Mouse (Mus musculus) liver, embryonic 12.5 days (tissue): ENCODE measurements around the gene Tanc1. TPM values are rescaled to one million over a fixed set of nuclear protein-coding genes. Genes with fewer than 3 reads are reported as not detected.

Experiments
- ATAC-seq: fragments of 200-750 bp; cut with Nextera tagmentation; 2 replicates; pipeline ENCODE4 v1.8.0; 2017; ENCODE audit warnings: moderate number of reproducible peaks, mild to moderate bottlenecking, moderate library complexity
- H3K27ac ChIP-seq: fragments of 300-500 bp; sonication (generic); 2 replicates; pipeline ENCODE4 v1.5.1; 2016; ENCODE audit warnings: mild to moderate bottlenecking
- H3K27me3 ChIP-seq: fragments of 300-500 bp; sonication (generic); replicated peaks from 2 replicates; pipeline ENCODE4 v1.6.1; 2016; ENCODE audit warnings: mild to moderate bottlenecking, moderate library complexity
- H3K36me3 ChIP-seq: fragments of 300-500 bp; sonication (generic); 2 replicates; pipeline ENCODE4 v1.6.1; 2016; ENCODE audit warnings: mild to moderate bottlenecking, moderate library complexity
- H3K4me1 ChIP-seq: fragments of 300-500 bp; sonication (generic); 2 replicates; pipeline ENCODE4 v1.6.1; 2016
- H3K4me2 ChIP-seq: fragments of 300-500 bp; sonication (generic); 2 replicates; pipeline ENCODE4 v1.6.1; 2016; ENCODE audit warnings: mild to moderate bottlenecking, moderate library complexity
- H3K4me3 ChIP-seq: fragments of 300-500 bp; sonication (generic); 2 replicates; pipeline ENCODE4 v1.5.1; 2016; ENCODE audit warnings: mild to moderate bottlenecking, moderate library complexity
- H3K9ac ChIP-seq: fragments of 300-500 bp; sonication (generic); 2 replicates; pipeline ENCODE4 v1.6.1; 2016; ENCODE audit warnings: mild to moderate bottlenecking, moderate library complexity
- H3K9me3 ChIP-seq: fragments of 300-500 bp; sonication (generic); replicated peaks from 2 replicates; pipeline ENCODE4 v1.6.1; 2016; ENCODE audit warnings: mild to moderate bottlenecking, moderate library complexity
- WGBS: fragments of 180-500 bp; shearing (Covaris S2); methylation state at CpG from one replicate; pipeline ENCODE4 v1.1.7; 2016; ENCODE audit not compliant: insufficient replicate concordance; 5-methylcytosine and 5-hydroxymethylcytosine counted together
- polyA plus RNA-seq: library from polyadenylated mRNA; unstranded; fragments of >200 nt; fragmentation: Nextera tagmentation; extraction: Ambion mirVana; gene quantifications from 2 replicates; pipeline ENCODE4 v1.2.1, GENCODE M21; 2016

The Tanc1 gene
- polyA plus RNA-seq, 1 experiment from 2014 or later = 6.8 TPM

- H3K4me3 ChIP-seq = no peak overlapping the region
- WGBS = 64% methylated on average over 5 of the region's 5 CpGs
- no peaks in the 10 kb centered on the region for H3K9me3 ChIP-seq
- H3K36me3 ChIP-seq = no peaks in the 10 kb centered on the region
- no peaks in the 10 kb centered on the region for H3K4me1 ChIP-seq
- no peak for ATAC-seq
- no peaks in the 10 kb centered on the region; the same call in 1 of the 2 replicates for H3K27me3 ChIP-seq
- H3K27ac ChIP-seq = no peak overlapping the region
- no peak overlapping the region for H3K4me2 ChIP-seq
- H3K9ac ChIP-seq = no peak overlapping the region
Observed at GRCm38 (mm10) chr2:59633761-59634430, 22.1 kb downstream of the Tanc1 start.

- no peak overlapping the region for H3K4me3 ChIP-seq
- WGBS = 81% methylated on average over 18 of the region's 18 CpGs
- H3K9ac ChIP-seq = no peak overlapping the region
- H3K27ac ChIP-seq = no peak overlapping the region
- no peaks in the 10 kb centered on the region for H3K36me3 ChIP-seq
- H3K4me1 ChIP-seq = no peaks in the 10 kb centered on the region
- ATAC-seq = no peak
- no peaks in the 10 kb centered on the region for H3K27me3 ChIP-seq
- H3K4me2 ChIP-seq = no peak overlapping the region
- no peaks in the 10 kb centered on the region for H3K9me3 ChIP-seq
Observed at GRCm38 (mm10) chr2:59637040-59637785, 25.4 kb downstream of the Tanc1 start.

GRCm38 (mm10) chr2:59642722-59643121, 30.9 kb downstream of the Tanc1 start:
- ATAC-seq = no peak

GRCm38 (mm10) chr2:59644816-59645215, 33.0 kb downstream of the Tanc1 start:
- no peaks in the 10 kb centered on the region for H3K36me3 ChIP-seq
- 0 out of 2 replicates have a peak, but pooled peaks cover 12% of the 10 kb centered on the region for H3K4me1 ChIP-seq
- H3K9me3 ChIP-seq = no peaks in the 10 kb centered on the region
- H3K4me2 ChIP-seq = no peak overlapping the region
- no peak overlapping the region for H3K4me3 ChIP-seq
- no peak overlapping the region for H3K9ac ChIP-seq
- peaks cover 26% of the 10 kb centered on the region; the same call in 1 of the 2 replicates for H3K27me3 ChIP-seq
- ATAC-seq = no peak
- 22% methylated on average over 5 of the region's 5 CpGs for WGBS
- H3K27ac ChIP-seq = no peak overlapping the region

More at GRCm38 (mm10) chr2:59642722-59643121, 30.9 kb downstream of the Tanc1 start:
- Histone ChIP-seq H3K27me3 (peaks cover 13% of the 10 kb centered on the region; the same call in 1 of the 2 replicates), H3K4me2 (no peak overlapping the region), H3K4me1 (0 out of 2 replicates have a peak, but pooled peaks cover 12% of the 10 kb centered on the region), H3K4me3 (no peak overlapping the region), H3K9ac (no peak overlapping the region), H3K36me3 (no peaks in the 10 kb centered on the region), H3K9me3 (no peaks in the 10 kb centered on the region), H3K27ac (no peak overlapping the region)
- 22% methylated on average over 8 of the region's 8 CpGs for whole genome bisulfite sequencing

- no peak for ATAC-seq
- Histone ChIP-seq H3K9me3 (no peaks in the 10 kb centered on the region), H3K4me1 (0 out of 2 replicates have a peak, but pooled peaks cover 12% of the 10 kb centered on the region), H3K27me3 (peaks cover 26% of the 10 kb centered on the region; the same call in 1 of the 2 replicates), H3K36me3 (no peaks in the 10 kb centered on the region), H3K27ac (no peak overlapping the region), H3K4me2 (no peak overlapping the region), H3K4me3 (no peak overlapping the region), H3K9ac (no peak overlapping the region)
- 56% methylated on average over 3 of the region's 3 CpGs for WGBS
Observed at GRCm38 (mm10) chr2:59645515-59645914, 33.7 kb downstream of the Tanc1 start.

- H3K4me2 ChIP-seq = no peak overlapping the region
- H3K36me3 ChIP-seq = no peaks in the 10 kb centered on the region
- no peaks in the 10 kb centered on the region for H3K9me3 ChIP-seq
- WGBS = 28% methylated on average over 20 of the region's 20 CpGs
- ATAC-seq = no peak
- 0 out of 2 replicates have a peak, but pooled peaks cover 12% of the 10 kb centered on the region for H3K4me1 ChIP-seq
- peaks cover 26% of the 10 kb centered on the region; the same call in 1 of the 2 replicates for H3K27me3 ChIP-seq
- H3K9ac ChIP-seq = no peak overlapping the region
- no peak overlapping the region for H3K27ac ChIP-seq
- no peak overlapping the region for H3K4me3 ChIP-seq
Observed at GRCm38 (mm10) chr2:59646740-59647390, 35.0 kb downstream of the Tanc1 start.

GRCm38 (mm10) chr2:59648444-59648843, 36.6 kb downstream of the Tanc1 start:
- peaks cover 26% of the 10 kb centered on the region; the same call in 1 of the 2 replicates for H3K27me3 ChIP-seq
- no peaks in the 10 kb centered on the region for H3K9me3 ChIP-seq
- H3K4me1 ChIP-seq = peaks cover 22% of the 10 kb centered on the region
- no peak overlapping the region for H3K4me2 ChIP-seq
- 53% methylated on average over 12 of the region's 12 CpGs for WGBS
- no peak overlapping the region for H3K4me3 ChIP-seq
- H3K27ac ChIP-seq = no peak overlapping the region
- no peak overlapping the region for H3K9ac ChIP-seq
- ATAC-seq = no peak
- H3K36me3 ChIP-seq = no peaks in the 10 kb centered on the region

GRCm38 (mm10) chr2:59651801-59652200, 40.0 kb downstream of the Tanc1 start:
- H3K9ac ChIP-seq = no peak overlapping the region
- H3K27me3 ChIP-seq = peaks cover 21% of the 10 kb centered on the region; the same call in 1 of the 2 replicates
- no peak for ATAC-seq
- no peaks in the 10 kb centered on the region for H3K36me3 ChIP-seq
- no peak overlapping the region for H3K27ac ChIP-seq
- H3K9me3 ChIP-seq = no peaks in the 10 kb centered on the region
- peaks cover 11% of the 10 kb centered on the region for H3K4me1 ChIP-seq
- WGBS = 83% methylated on average over 8 of the region's 8 CpGs
- no peak overlapping the region for H3K4me3 ChIP-seq
- H3K4me2 ChIP-seq = no peak overlapping the region

GRCm38 (mm10) chr2:59652702-59653101, 40.9 kb downstream of the Tanc1 start:
- peaks cover 14% of the 10 kb centered on the region; the same call in 1 of the 2 replicates for H3K27me3 ChIP-seq
- ATAC-seq = no peak
- H3K9me3 ChIP-seq = no peaks in the 10 kb centered on the region
- H3K36me3 ChIP-seq = no peaks in the 10 kb centered on the region
- no peak overlapping the region for H3K4me3 ChIP-seq
- peaks cover 11% of the 10 kb centered on the region for H3K4me1 ChIP-seq
- 34% methylated on average over 5 of the region's 5 CpGs for WGBS
- no peak overlapping the region for H3K9ac ChIP-seq
- H3K27ac ChIP-seq = 0 out of 2 replicates have a peak overlapping the region, but pooled peaks have one; percentile 16
- no peak overlapping the region for H3K4me2 ChIP-seq

- Histone ChIP-seq H3K4me3 (no peak overlapping the region), H3K27ac (0 out of 2 replicates have a peak overlapping the region, but pooled peaks have one; percentile 16), H3K4me2 (no peak overlapping the region), H3K36me3 (no peaks in the 10 kb centered on the region), H3K9ac (no peak overlapping the region), H3K27me3 (peaks cover 5% of the 10 kb centered on the region; the same call in 1 of the 2 replicates), H3K4me1 (peaks cover 11% of the 10 kb centered on the region), H3K9me3 (no peaks in the 10 kb centered on the region)
- WGBS = 38% methylated on average over 8 of the region's 8 CpGs
- ATAC-seq = no peak
Observed at GRCm38 (mm10) chr2:59653306-59654165, 41.7 kb downstream of the Tanc1 start.

- H3K27me3 ChIP-seq = no peaks in the 10 kb centered on the region
- peaks cover 17% of the 10 kb centered on the region for H3K4me1 ChIP-seq
- 61% methylated on average over 7 of the region's 7 CpGs for WGBS
- no peak overlapping the region for H3K27ac ChIP-seq
- H3K9me3 ChIP-seq = no peaks in the 10 kb centered on the region
- H3K4me2 ChIP-seq = no peak overlapping the region
- H3K36me3 ChIP-seq = no peaks in the 10 kb centered on the region
- H3K4me3 ChIP-seq = no peak overlapping the region
- ATAC-seq = no peak
- no peak overlapping the region for H3K9ac ChIP-seq
Observed at GRCm38 (mm10) chr2:59655471-59655870, 43.6 kb downstream of the Tanc1 start.
